Mouse (Mus musculus) heart, adult 2 months (tissue): ENCODE results near the gene Fgf7. TPM values are rescaled to one million over a fixed set of nuclear protein-coding genes. Genes with fewer than 3 reads are reported as not detected.

Experiments used
- DNase-seq, 2 experiments: peaks; one replicate each; pipeline ENCODE4 v3.0.0; 2021
- H3K27ac ChIP-seq: fragments of 200-600 bp; 2 replicates; pipeline ENCODE4 v1.8.1; 2022
- H3K27me3 ChIP-seq: fragments of 200-500 bp; 2 replicates; pipeline ENCODE4 v1.6.1; 2012; ENCODE audit warnings: mild to moderate bottlenecking, low read length, inconsistent platforms, mixed read lengths; ENCODE audit not compliant: control insufficient read depth, insufficient read depth
- H3K36me3 ChIP-seq: fragments of 200-500 bp; 2 replicates; pipeline ENCODE4 v1.6.1; 2012; ENCODE audit warnings: low read length, inconsistent platforms; ENCODE audit not compliant: control insufficient read depth, insufficient read depth
- H3K4me1 ChIP-seq: fragments of 200-500 bp; 2 replicates; pipeline ENCODE4 v1.6.1; 2011; ENCODE audit warnings: low read length; ENCODE audit not compliant: control insufficient read depth, insufficient read depth
- H3K4me3 ChIP-seq: fragments of 200-600 bp; 2 replicates; pipeline ENCODE4 v1.8.1; 2022
- H3K79me2 ChIP-seq: fragments of 200-500 bp; replicated peaks from 2 replicates; pipeline ENCODE4 v1.6.1; 2012; ENCODE audit warnings: mild to moderate bottlenecking, inconsistent platforms, low read length, moderate library complexity, mixed read lengths; ENCODE audit not compliant: control insufficient read depth, insufficient read depth
- H3K9ac ChIP-seq: fragments of 200-500 bp; 2 replicates; pipeline ENCODE4 v1.6.1; 2012; ENCODE audit warnings: low read depth, mild to moderate bottlenecking, control low read depth, inconsistent platforms, low read length, mixed read lengths
- CTCF ChIP-seq: fragments of 200-600 bp; IDR thresholded peaks from 2 replicates; pipeline ENCODE4 v1.8.1; 2022; ENCODE audit warnings: antibody characterized with exemption, mild to moderate bottlenecking, moderate library complexity
- EP300 ChIP-seq: fragments of 200-500 bp; IDR thresholded peaks from 2 replicates; pipeline ENCODE4 v1.6.1; 2011; ENCODE audit warnings: low read depth, low read length, control low read depth; ENCODE audit not compliant: insufficient read depth
- POLR2A ChIP-seq: fragments of 200-500 bp; IDR thresholded peaks from 2 replicates; pipeline ENCODE4 v1.6.1; 2011; ENCODE audit warnings: mild to moderate bottlenecking, low read depth, low read length, control low read depth; ENCODE audit not compliant: insufficient read depth
- WGBS: fragments of 180-500 bp; shearing (Covaris S2); methylation state at CpG from one replicate; pipeline ENCODE4 v1.1.7; 2018; 5-methylcytosine and 5-hydroxymethylcytosine counted together
- intact Hi-C: fragments of 180-260 bp; cut with DNase I; formaldehyde crosslinking; loops from one replicate; pipeline ENCODE4 v1.15.1; 2025
- polyA plus RNA-seq: library from polyadenylated mRNA; depleted of rRNA; stranded (reverse); fragments of >200 nt; gene quantifications from 2 replicates; pipeline ENCODE4 v1.2.3, GENCODE M21; 2012; rRNA removed
- total RNA-seq, 2 experiments: library from RNA; stranded (reverse); gene quantifications; 2 replicates each; pipeline ENCODE4 v1.2.3; 2021

Fgf7 gene
- total and polyA plus RNA-seq, 3 experiments = 0.55 to 2.3 (median 1.8) TPM

GRCm38 (mm10) chr2:126086187-126086586 lies 51.7 kb downstream of the Fgf7 start:
- TF ChIP-seq EP300 (peak; percentile 90), CTCF (no peak), POLR2A (no peak)
- WGBS = 58% methylated on average over 8 of the region's 8 CpGs

GRCm38 (mm10) chr2:126090432-126090831 lies 56.0 kb downstream of the Fgf7 start:
- Histone ChIP-seq H3K79me2 (no peaks in the 10 kb centered on the region), H3K36me3 (no peaks in the 10 kb centered on the region), H3K4me3 (no peak overlapping the region), H3K27ac (no peak overlapping the region), H3K4me1 (no peaks in the 10 kb centered on the region), H3K27me3 (no peaks in the 10 kb centered on the region), H3K9ac (no peak overlapping the region)
- intact Hi-C loops = no loop called here
- no peak for DNase-seq
- 63% methylated on average over 5 of the region's 5 CpGs for WGBS
- TF ChIP-seq POLR2A (no peak), EP300 (no peak), CTCF (peak; percentile 23; the same call in 1 of the 2 replicates)

More at GRCm38 (mm10) chr2:126086187-126086586, 51.7 kb downstream of the Fgf7 start:
- H3K79me2 ChIP-seq = no peaks in the 10 kb centered on the region
- no peak overlapping the region for H3K9ac ChIP-seq
- no peaks in the 10 kb centered on the region for H3K36me3 ChIP-seq
- H3K27ac ChIP-seq = peak overlapping the region; percentile 6; the same call in 1 of the 2 replicates
- no peaks in the 10 kb centered on the region for H3K4me1 ChIP-seq
- H3K27me3 ChIP-seq = no peaks in the 10 kb centered on the region
- H3K4me3 ChIP-seq = no peak overlapping the region
- peak in 1 of 2 experiments; percentile 36 for DNase-seq
- intact Hi-C loops = no loop called here

- WGBS = 53% methylated on average over 4 of the region's 4 CpGs
- H3K27me3 ChIP-seq = no peaks in the 10 kb centered on the region
- H3K79me2 ChIP-seq = no peaks in the 10 kb centered on the region
- H3K4me1 ChIP-seq = no peaks in the 10 kb centered on the region
- TF ChIP-seq POLR2A (no peak), CTCF (no peak), EP300 (no peak)
- H3K9ac ChIP-seq = no peak overlapping the region
- H3K4me3 ChIP-seq = no peak overlapping the region
- no peak for DNase-seq
- intact Hi-C loops = no loop called here
- no peak overlapping the region for H3K27ac ChIP-seq
- no peaks in the 10 kb centered on the region for H3K36me3 ChIP-seq
These were observed 60.2 kb downstream of the Fgf7 start for GRCm38 (mm10) chr2:126094616-126095015.

Other genes starting within 250 kb of the Fgf7 start
- gene Galk2, start 175.5 kb upstream of the Fgf7 start, total RNA-seq = 10 to 100 TPM; 10.1 TPM
- 8.9 and 10.6 TPM in 2 replicates for gene Galk2, start 175.5 kb upstream of the Fgf7 start, polyA plus RNA-seq
- 10 to 100 TPM; 83.9 to 85.4 TPM for gene Cops2, start 175.5 kb upstream of the Fgf7 start, total RNA-seq
- gene Cops2, start 175.5 kb upstream of the Fgf7 start, polyA plus RNA-seq = 10.3 and 29.0 TPM in 2 replicates
- gene Fam227b, start 117.3 kb downstream of the Fgf7 start, total RNA-seq = not detected
- gene Fam227b, start 117.3 kb downstream of the Fgf7 start, polyA plus RNA-seq = not detected in 2 replicates
- gene Dtwd1, start 117.5 kb downstream of the Fgf7 start, total RNA-seq = 1 to 10 TPM; 5.7 to 7.4 TPM
- gene Dtwd1, start 117.5 kb downstream of the Fgf7 start, polyA plus RNA-seq = 2.9 and 5.4 TPM in 2 replicates
- not detected for gene Gm17555, start 180.4 kb downstream of the Fgf7 start, total RNA-seq
- gene Gm17555, start 180.4 kb downstream of the Fgf7 start, polyA plus RNA-seq = not detected in 2 replicates